Mouse (Mus musculus) forelimb bud, embryonic 11.5 days (tissue): ENCODE data around the gene Spata13.

Experiments used
- DNase-seq: peaks from one replicate; pipeline ENCODE4 v3.0.0-alpha.2; 2012; ENCODE audit warnings: low read depth, low spot score

Gene Spata13

GRCm38 (mm10) chr14:60747154-60747870 lies 113.5 kb downstream of the Spata13 start:
- no peak for DNase-seq

GRCm38 (mm10) chr14:60749880-60750279 lies 116.1 kb downstream of the Spata13 start:
- no peak for DNase-seq

GRCm38 (mm10) chr14:60751581-60751980 lies 117.8 kb downstream of the Spata13 start:
- DNase-seq, result no peak

GRCm38 (mm10) chr14:60752892-60753800 lies 119.3 kb downstream of the Spata13 start:
- no peak for DNase-seq

GRCm38 (mm10) chr14:60753801-60754126 lies 120.0 kb downstream of the Spata13 start:
- no peak for DNase-seq

- DNase-seq, result no peak
Measured at GRCm38 (mm10) chr14:60754656-60755055, 120.9 kb downstream of the Spata13 start.

- no peak for DNase-seq
Measured at GRCm38 (mm10) chr14:60756271-60756670, 122.5 kb downstream of the Spata13 start.

GRCm38 (mm10) chr14:60757265-60757664 lies 123.5 kb downstream of the Spata13 start:
- no peak for DNase-seq

GRCm38 (mm10) chr14:60757722-60758121 lies 123.9 kb downstream of the Spata13 start:
- no peak for DNase-seq

- DNase-seq, result no peak
Measured at GRCm38 (mm10) chr14:60759097-60759496, 125.3 kb downstream of the Spata13 start.

- DNase-seq, result no peak
Measured at GRCm38 (mm10) chr14:60761801-60762200, 128.0 kb downstream of the Spata13 start.

GRCm38 (mm10) chr14:60762754-60763153 lies 129.0 kb downstream of the Spata13 start:
- DNase-seq, result no peak

GRCm38 (mm10) chr14:60763746-60764145 lies 129.9 kb downstream of the Spata13 start:
- DNase-seq, result no peak

GRCm38 (mm10) chr14:60764526-60764925 lies 130.7 kb downstream of the Spata13 start:
- no peak for DNase-seq

- no peak for DNase-seq
Measured at GRCm38 (mm10) chr14:60765025-60765424, 131.2 kb downstream of the Spata13 start.

GRCm38 (mm10) chr14:60767884-60768283 lies 134.1 kb downstream of the Spata13 start, which contains the start of gene C1qtnf9:
C1qtnf9 (plus strand) TSS chr14:60768134.
- DNase-seq, result no peak

GRCm38 (mm10) chr14:60769340-60769739 lies 135.5 kb downstream of the Spata13 start:
- no peak for DNase-seq

- DNase-seq, result no peak
Measured at GRCm38 (mm10) chr14:60770594-60770993, 136.8 kb downstream of the Spata13 start.

- peak; percentile 59 for DNase-seq
Measured at GRCm38 (mm10) chr14:60771057-60771456, 137.3 kb downstream of the Spata13 start.

GRCm38 (mm10) chr14:60773476-60773875 lies 139.7 kb downstream of the Spata13 start:
- no peak for DNase-seq

- no peak for DNase-seq
Measured at GRCm38 (mm10) chr14:60776521-60776920, 142.7 kb downstream of the Spata13 start.

GRCm38 (mm10) chr14:60777485-60777919 lies 143.7 kb downstream of the Spata13 start:
- no peak for DNase-seq

GRCm38 (mm10) chr14:60779198-60779597 lies 145.4 kb downstream of the Spata13 start:
- DNase-seq, result no peak
